Mouse (Mus musculus) heart, postnatal 36 days (tissue): ENCODE measurements around the gene Pphln1. TPM values are rescaled to one million over a fixed set of nuclear protein-coding genes. Genes with fewer than 3 reads are reported as not detected.
A peak's percentile ranks its signal among the peaks of the same experiment; 100 is the strongest.

Source experiments
- DNase-seq, 2 experiments: peaks; one replicate each; pipeline ENCODE4 v3.0.0; 2021 to 2022
- intact Hi-C: fragments of 180-260 bp; cut with DNase I; formaldehyde crosslinking; loops from one replicate; pipeline ENCODE4 v1.15.1; 2025
- total RNA-seq, 2 experiments: library from RNA; stranded (reverse); gene quantifications; 2 replicates each; pipeline ENCODE4 v1.2.3; 2021

The Pphln1 gene
- total RNA-seq, 2 experiments from 2014 or later, result 19.8 to 20.7 TPM

- DNase-seq, result no peak
Observed at GRCm38 (mm10) chr15:93422537-93422936, 24.4 kb downstream of the Pphln1 start.

GRCm38 (mm10) chr15:93433811-93434210 lies 35.7 kb downstream of the Pphln1 start:
- DNase-seq, result no peak
- intact Hi-C loops, result loop anchor here (5.0 kb wide), 1 partner anchor 347 kb away; no protein-coding TSS in a partner anchor

More at GRCm38 (mm10) chr15:93422537-93422936, 24.4 kb downstream of the Pphln1 start:
- intact Hi-C loops, result no loop called here

GRCm38 (mm10) chr15:93435998-93436397 lies 37.8 kb downstream of the Pphln1 start:
- intact Hi-C loops, result no loop called here
- no peak for DNase-seq

GRCm38 (mm10) chr15:93438663-93439062 lies 40.5 kb downstream of the Pphln1 start:
- peak; percentile 54 to 58 for DNase-seq
- intact Hi-C loops, result loop anchor here (1.0 kb wide), 1 partner anchor 173 kb away; no protein-coding TSS in a partner anchor

- no peak for DNase-seq
- intact Hi-C loops, result loop anchor here (5.0 kb wide), 1 partner anchor 135 kb away; no protein-coding TSS in a partner anchor
Observed at GRCm38 (mm10) chr15:93442271-93442670, 44.1 kb downstream of the Pphln1 start.

- intact Hi-C loops, result loop anchor here (5.0 kb wide), 1 partner anchor 134 kb away; no protein-coding TSS in a partner anchor
- DNase-seq, result no peak
Observed at GRCm38 (mm10) chr15:93443676-93444075, 45.5 kb downstream of the Pphln1 start.

DNA sequence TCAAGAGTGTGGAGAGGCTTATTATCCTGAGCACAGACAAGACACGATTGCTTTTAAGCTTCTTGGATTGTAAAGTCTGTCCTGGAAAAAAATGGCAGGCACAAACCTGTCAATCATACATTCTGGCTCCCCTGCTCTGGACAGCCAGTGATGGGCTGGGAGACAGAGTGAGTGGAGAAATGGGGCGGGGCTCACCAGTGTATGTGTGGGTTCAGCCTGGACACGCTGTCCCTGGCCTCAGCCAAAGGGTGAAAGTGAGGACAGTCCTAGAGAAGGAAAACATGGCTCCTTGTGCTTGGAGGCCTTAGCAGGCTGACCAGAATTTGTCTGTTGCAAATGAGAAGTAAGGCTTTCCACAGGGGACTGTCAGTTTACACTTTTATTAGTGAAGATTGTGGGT lies 50.7 kb downstream of the Pphln1 start:
- no peak for DNase-seq
- intact Hi-C loops, result no loop called here

DNA sequence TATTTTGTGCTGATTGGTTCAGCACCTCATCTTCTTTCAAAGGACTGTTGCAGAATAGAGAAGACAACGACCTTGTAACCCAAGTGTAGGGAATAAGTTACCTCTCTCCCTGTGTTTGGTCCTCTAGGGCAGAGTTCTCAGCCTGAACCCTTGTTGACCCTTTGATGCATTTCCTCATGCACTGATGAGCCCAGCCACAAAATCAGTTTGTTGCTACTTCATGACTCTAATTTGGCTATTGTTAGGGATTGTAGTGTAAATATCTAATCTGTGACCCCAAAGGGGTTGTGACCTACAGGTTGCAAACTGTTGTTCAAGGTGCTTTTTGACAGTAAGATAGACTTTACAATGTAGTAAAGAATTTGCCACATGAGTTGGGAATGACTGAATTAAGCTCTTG lies 55.1 kb downstream of the Pphln1 start:
- no peak for DNase-seq
- intact Hi-C loops, result loop anchor here (10.0 kb wide), 1 partner anchor 762 kb away; no protein-coding TSS in a partner anchor

GRCm38 (mm10) chr15:93456005-93456404 lies 57.9 kb downstream of the Pphln1 start:
- intact Hi-C loops, result loop anchor here (5.0 to 10.0 kb wide), 2 partner anchors 46 to 759 kb away; no protein-coding TSS in a partner anchor
- DNase-seq, result peak in 1 of 2 experiments; percentile 10

- intact Hi-C loops, result loop anchor here (5.0 to 10.0 kb wide), 2 partner anchors 43 to 755 kb away; no protein-coding TSS in a partner anchor
Observed at GRCm38 (mm10) chr15:93459422-93459821, 61.3 kb downstream of the Pphln1 start.

GRCm38 (mm10) chr15:93461066-93461465 lies 62.9 kb downstream of the Pphln1 start:
- intact Hi-C loops, result no loop called here
- no peak for DNase-seq

More at GRCm38 (mm10) chr15:93459422-93459821, 61.3 kb downstream of the Pphln1 start:
- no peak for DNase-seq

DNA sequence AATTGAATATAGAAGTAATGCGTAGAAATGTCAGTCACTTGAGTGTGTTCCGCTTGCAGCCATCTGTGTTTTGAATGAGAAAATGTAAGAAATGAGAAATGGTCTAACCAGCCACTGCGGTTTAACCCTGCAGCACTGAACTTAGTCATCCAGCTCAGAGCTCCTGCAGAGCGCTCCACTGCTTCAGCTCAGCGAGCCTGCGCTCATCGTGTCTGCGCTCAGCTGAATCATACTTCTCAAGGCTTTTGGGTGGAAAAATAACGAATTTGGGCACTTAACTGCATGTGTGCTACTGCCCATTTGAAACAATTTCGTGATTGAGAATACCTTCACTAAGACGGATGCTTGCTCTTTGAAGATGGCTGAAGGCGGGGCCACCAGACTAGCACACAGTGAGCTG lies 73.5 kb downstream of the Pphln1 start:
- no peak for DNase-seq
- intact Hi-C loops, result no loop called here

DNA sequence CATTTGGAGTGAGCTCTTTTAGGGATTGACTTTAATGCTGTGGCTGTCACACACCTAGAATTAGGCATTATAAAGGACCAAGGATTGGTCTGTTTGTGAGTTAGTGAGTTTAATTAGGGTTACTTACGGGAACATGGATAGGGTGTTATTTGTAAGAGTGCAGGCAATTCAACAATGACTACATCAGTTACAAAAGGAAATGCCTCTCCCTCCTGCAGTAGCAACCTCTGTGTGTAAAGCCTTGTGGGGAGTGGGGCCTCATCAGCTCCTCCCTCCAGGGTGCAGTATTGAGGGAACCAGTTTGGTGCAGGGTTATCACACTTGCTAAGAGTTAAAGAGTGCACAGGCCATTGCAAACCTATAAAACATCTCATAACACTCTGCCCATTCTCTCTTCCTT lies 73.9 kb downstream of the Pphln1 start:
- intact Hi-C loops, result no loop called here

DNA sequence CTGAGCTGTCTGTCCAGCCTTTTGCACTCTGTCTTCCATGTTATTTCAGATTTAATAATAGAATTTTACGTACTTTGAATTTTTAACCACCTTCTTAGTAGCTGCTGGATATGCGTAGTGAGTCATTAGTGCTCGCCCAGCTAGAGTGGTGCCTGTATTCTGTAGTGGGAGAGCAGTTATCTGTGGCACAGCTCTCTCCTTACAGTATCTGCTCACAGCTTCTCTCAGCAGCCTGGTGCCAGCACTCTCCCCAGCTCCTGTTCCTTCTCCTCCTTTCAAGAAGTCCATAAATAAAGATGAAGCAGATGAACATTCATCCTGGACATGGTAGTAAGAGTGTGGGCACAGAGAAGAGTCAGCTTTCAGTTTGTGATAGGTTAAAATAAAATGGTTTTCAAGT lies 76.1 kb downstream of the Pphln1 start:
- intact Hi-C loops, result no loop called here
- no peak for DNase-seq

More for the DNA sequence above, 73.9 kb downstream of the Pphln1 start:
- DNase-seq, result no peak

GRCm38 (mm10) chr15:93475688-93476087 lies 77.5 kb downstream of the Pphln1 start:
- intact Hi-C loops, result no loop called here
- DNase-seq, result no peak

DNA sequence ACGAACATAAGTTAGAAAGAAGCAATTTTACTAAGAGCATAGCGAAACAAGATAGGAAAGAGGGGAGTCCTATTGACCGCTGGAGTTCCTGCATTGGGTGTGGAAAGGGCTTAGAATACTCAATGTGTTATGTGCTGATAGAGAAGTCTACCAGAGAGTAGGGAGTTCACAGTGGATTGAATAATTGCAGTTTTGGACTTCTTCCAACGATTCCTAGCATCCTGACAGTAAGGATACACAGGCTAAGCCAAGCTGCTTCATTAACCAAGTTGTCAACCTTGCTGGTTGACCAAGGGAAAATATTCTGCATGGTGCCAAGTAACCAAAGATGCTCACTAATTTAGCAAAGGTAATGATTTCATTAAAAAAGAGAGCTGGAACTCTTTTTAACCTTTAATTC lies 79.6 kb downstream of the Pphln1 start:
- intact Hi-C loops, result no loop called here

DNA sequence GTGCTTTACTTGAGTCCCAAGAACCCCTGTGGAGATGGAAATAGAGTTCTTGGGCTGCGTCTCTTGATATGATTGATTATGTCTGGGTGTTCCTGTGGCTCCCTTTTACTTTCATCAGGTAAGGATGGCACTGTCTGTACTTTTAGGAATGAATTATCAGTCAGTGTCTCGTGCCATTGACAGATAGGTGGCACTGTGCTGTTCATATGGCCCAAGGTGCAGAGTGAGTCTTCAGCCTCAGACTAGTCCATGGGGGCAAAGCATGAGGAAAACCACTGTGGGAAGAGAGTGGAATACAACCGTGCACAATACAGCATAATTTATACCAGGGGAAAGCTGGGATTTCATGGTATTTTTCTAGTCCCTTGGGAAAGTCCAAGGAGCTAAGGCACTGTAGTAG lies 80.5 kb downstream of the Pphln1 start:
- intact Hi-C loops, result no loop called here
- DNase-seq, result no peak

More for the DNA sequence above, 79.6 kb downstream of the Pphln1 start:
- no peak for DNase-seq

- intact Hi-C loops, result no loop called here
- no peak for DNase-seq
Observed at GRCm38 (mm10) chr15:93479445-93479844, 81.3 kb downstream of the Pphln1 start.

- intact Hi-C loops, result no loop called here
- no peak for DNase-seq
Observed at GRCm38 (mm10) chr15:93481112-93481511, 83.0 kb downstream of the Pphln1 start.

- DNase-seq, result no peak
- intact Hi-C loops, result no loop called here
Observed at GRCm38 (mm10) chr15:93484261-93484710, 86.1 kb downstream of the Pphln1 start.

GRCm38 (mm10) chr15:93485252-93485651 lies 87.1 kb downstream of the Pphln1 start:
- intact Hi-C loops, result no loop called here
- no peak for DNase-seq

- peak in 1 of 2 experiments; percentile 12 for DNase-seq
- intact Hi-C loops, result no loop called here
Observed at GRCm38 (mm10) chr15:93486066-93486465, 87.9 kb downstream of the Pphln1 start.

DNA sequence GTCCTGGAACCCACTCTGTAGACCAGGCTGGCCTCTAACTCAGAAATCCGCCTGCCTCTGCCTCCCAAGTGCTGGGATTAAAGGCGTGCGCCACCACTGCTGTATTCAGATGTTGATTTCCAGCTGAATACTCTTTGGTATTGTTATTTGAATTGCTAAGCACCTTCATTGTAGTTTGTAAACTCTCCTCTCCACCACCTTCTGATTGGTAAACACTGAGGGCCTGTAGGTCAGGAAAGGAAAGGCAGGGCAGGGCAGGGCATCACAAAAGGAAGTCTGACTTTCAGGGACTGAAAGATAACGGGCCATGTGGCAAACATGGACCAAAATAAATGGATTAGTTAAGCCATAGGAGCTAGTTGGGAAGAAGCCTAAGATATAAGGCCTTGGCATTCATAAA lies 91.4 kb downstream of the Pphln1 start:
- no peak for DNase-seq
- intact Hi-C loops, result no loop called here
